In the genomic region with DNA sequence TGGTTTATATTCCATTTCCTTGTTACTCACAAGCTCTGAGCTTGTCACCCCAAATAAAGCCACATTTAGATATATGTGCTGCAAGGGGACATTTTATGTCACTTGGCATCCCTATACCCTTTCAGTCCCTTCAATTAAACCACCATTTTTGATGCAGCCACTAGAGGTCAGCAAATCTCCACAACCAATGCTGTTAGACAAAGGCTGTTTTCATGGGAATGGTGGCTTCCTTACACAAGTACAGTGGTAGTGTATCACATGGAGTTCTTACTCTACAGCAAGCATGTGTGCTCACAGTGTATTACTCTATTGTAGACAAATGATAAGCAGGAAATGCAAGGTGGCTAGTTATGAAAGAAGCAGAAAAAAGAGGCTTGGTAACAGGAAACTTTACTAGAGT, we compare ENCODE assay signal across 8 mouse cellular contexts. TPM values are rescaled to one million over a fixed set of nuclear protein-coding genes. Genes with fewer than 3 reads are reported as not detected.
DNase-seq lines count a peak whose midpoint lies in the region; ATAC-seq lines count a peak whose summit lies in the region.

No protein-coding gene starts in this region.

- no peak overlapping the region for H3K4me3 ChIP-seq in midbrain, embryonic 16.5 days (ENCODE audit: low read depth, low read length)

- intact Hi-C loops in left cerebral cortex, postnatal 36 days (cut with DNase I): loop anchor here (1.0 to 10.0 kb wide), 4 partner anchors 88 to 471 kb away; a partner anchor contains a TSS

- H3K4me2 ChIP-seq in midbrain, embryonic 16.5 days (ENCODE audit: low read length): no peak overlapping the region

- no peak overlapping the region for H3K9ac ChIP-seq in midbrain, embryonic 16.5 days (ENCODE audit: low read depth, low read length)

- no peaks in the 10 kb centered on the region for H3K9me3 ChIP-seq in midbrain, embryonic 16.5 days (replicated peaks; ENCODE audit: control insufficient read depth, low read length, poor library complexity, severe bottlenecking)

- H3K27ac ChIP-seq in midbrain, embryonic 16.5 days (ENCODE audit: low read length): no peak overlapping the region

- peak; percentile 91 for DNase-seq in 3T3-L1 (ENCODE audit: low read depth, low spot score)
- peak; percentile 49 for DNase-seq in adrenal gland, adult 8-10 months
- DNase-seq in embryo, embryonic 11.5 days (ENCODE audit: low read depth, low spot score): peak; percentile 72
- peak; percentile 28 to 68 for DNase-seq in gastrocnemius, postnatal 4 days (ENCODE audit: low spot score in 2 of 2)
- DNase-seq in kidney, adult 18-20 months: peak; percentile 60
- peak; percentile 54 to 61 for DNase-seq in left cerebral cortex, postnatal 36 days (ENCODE audit: low spot score in 2 of 2)
- peak; percentile 62 to 74 for DNase-seq in spleen, postnatal 36 days (ENCODE audit: low spot score in 2 of 2)

- H3K4me1 ChIP-seq in midbrain, embryonic 16.5 days (ENCODE audit: control insufficient read depth, insufficient read depth, low read length): no peaks in the 10 kb centered on the region

- ATAC-seq in midbrain, embryonic 16.5 days: peak; percentile 94

- no peaks in the 10 kb centered on the region for H3K27me3 ChIP-seq in midbrain, embryonic 16.5 days (ENCODE audit: control insufficient read depth, insufficient read depth, low read depth, low read length)

- H3K36me3 ChIP-seq in midbrain, embryonic 16.5 days (ENCODE audit: control insufficient read depth, insufficient read depth, low read length): no peaks in the 10 kb centered on the region

RNA-seq across cellular contexts. Expression of a gene that starts 42.4 kb away (rescaled TPM):
- under 1 TPM in 2 of 4 experiments, not detected in 2; 0.25 to 0.27 TPM for total RNA-seq in adrenal gland, adult 8-10 months (2022)
- total RNA-seq in gastrocnemius, postnatal 4 days (2021): not detected
- total RNA-seq in left cerebral cortex, postnatal 36 days (2021): not detected
- 0.04 TPM in 1 of 2 replicates, not detected in the other for polyA plus RNA-seq in midbrain, embryonic 16.5 days (2015; fragmentation: Nextera tagmentation; extraction: Ambion mirVana)
